Mouse (Mus musculus) urinary bladder, adult 2 months (tissue): Measurements from ENCODE around the gene Duoxa2. TPM values are rescaled to one million over a fixed set of nuclear protein-coding genes. Genes with fewer than 3 reads are reported as not detected.

Source experiments
- DNase-seq: peaks from one replicate; pipeline ENCODE4 v3.0.0; 2022; ENCODE audit warnings: low spot score
- polyA plus RNA-seq: library from polyadenylated mRNA; depleted of rRNA; stranded (reverse); fragments of >200 nt; gene quantifications from 2 replicates; pipeline ENCODE4 v1.2.3, GENCODE M21; 2012; rRNA removed

Gene Duoxa2
- polyA plus RNA-seq, 1 experiment, result 0.34 TPM

- DNase-seq, result no peak
These were observed 53.2 kb downstream of the Duoxa2 start for GRCm38 (mm10) chr2:122351931-122352329.

Other genes starting within 250 kb of the Duoxa2 start
- gene Spg11, start 180.5 kb upstream of the Duoxa2 start, polyA plus RNA-seq, result 8.9 and 10.1 TPM in 2 replicates
- 721 and 902 TPM in 2 replicates for gene B2m, start 151.2 kb upstream of the Duoxa2 start, polyA plus RNA-seq
- 0.04 and 0.06 TPM in 2 replicates for gene Trim69, start 138.2 kb upstream of the Duoxa2 start, polyA plus RNA-seq
- not detected in 2 replicates for gene Patl2, start 112.7 kb upstream of the Duoxa2 start, polyA plus RNA-seq
- not detected in 2 replicates for gene Terb2, start 112.6 kb upstream of the Duoxa2 start, polyA plus RNA-seq
- 57.5 and 74.7 TPM in 2 replicates for gene Sord, start 64.2 kb upstream of the Duoxa2 start, polyA plus RNA-seq
- 0.54 and 0.56 TPM in 2 replicates for gene Duox2, start 451 bp upstream of the Duoxa2 start, polyA plus RNA-seq
- 22.8 and 26.6 TPM in 2 replicates for gene Duoxa1, start 14.8 kb downstream of the Duoxa2 start, polyA plus RNA-seq
- 5.3 and 6.8 TPM in 2 replicates for gene Duox1, start 16.8 kb downstream of the Duoxa2 start, polyA plus RNA-seq
- gene Shf, start 70.3 kb downstream of the Duoxa2 start, polyA plus RNA-seq, result 8.2 TPM in 2 replicates
- 3.3 and 4.0 TPM in 2 replicates for gene Slc28a2, start 127.6 kb downstream of the Duoxa2 start, polyA plus RNA-seq
- 0.01 TPM in 1 of 2 replicates, not detected in the other for gene Gm14085, start 186.0 kb downstream of the Duoxa2 start, polyA plus RNA-seq